Mouse (Mus musculus) forebrain, embryonic 11.5 days (tissue): Measurements from ENCODE around the gene Abcb6. TPM values are rescaled to one million over a fixed set of nuclear protein-coding genes. Genes with fewer than 3 reads are reported as not detected.

ENCODE experiments used
- ATAC-seq: fragments of 200-750 bp; cut with Nextera tagmentation; replicated peaks from 2 replicates; pipeline ENCODE4 v1.8.0; 2017; ENCODE audit warnings: moderate TSS enrichment; ENCODE audit not compliant: low FRiP score
- DNase-seq: peaks from one replicate; pipeline ENCODE4 v3.0.0-alpha.2; 2017; ENCODE audit warnings: low spot score
- H3K27ac ChIP-seq: fragments of 300-500 bp; sonication (generic); 2 replicates; pipeline ENCODE4 v1.5.1; 2014; ENCODE audit warnings: low read depth, low read length
- H3K27me3 ChIP-seq: fragments of 300-500 bp; sonication (generic); 2 replicates; pipeline ENCODE4 v1.6.1; 2014; ENCODE audit warnings: mild to moderate bottlenecking, low read length, mixed read lengths; ENCODE audit not compliant: control insufficient read depth, insufficient read depth
- H3K36me3 ChIP-seq: fragments of 300-500 bp; sonication (generic); 2 replicates; pipeline ENCODE4 v1.6.1; 2014; ENCODE audit warnings: mild to moderate bottlenecking, low read length, moderate library complexity, mixed read lengths; ENCODE audit not compliant: control insufficient read depth, insufficient read depth
- H3K4me1 ChIP-seq: fragments of 300-500 bp; sonication (generic); replicated peaks from 2 replicates; pipeline ENCODE4 v1.6.1; 2014; ENCODE audit warnings: low read length, mixed read lengths; ENCODE audit not compliant: control insufficient read depth, insufficient read depth
- H3K4me2 ChIP-seq: fragments of 300-500 bp; sonication (generic); 2 replicates; pipeline ENCODE4 v1.6.1; 2014; ENCODE audit warnings: low read depth, mild to moderate bottlenecking, low read length, moderate library complexity, mixed read lengths; ENCODE audit not compliant: severe bottlenecking
- H3K4me3 ChIP-seq: fragments of 300-500 bp; sonication (generic); 2 replicates; pipeline ENCODE4 v1.5.1; 2014; ENCODE audit warnings: low read depth, low read length
- H3K9ac ChIP-seq: fragments of 300-500 bp; sonication (generic); 2 replicates; pipeline ENCODE4 v1.6.1; 2014; ENCODE audit warnings: low read length
- H3K9me3 ChIP-seq: fragments of 300-500 bp; sonication (generic); 2 replicates; pipeline ENCODE4 v1.6.1; 2016; ENCODE audit warnings: low read length, mixed read lengths; ENCODE audit not compliant: control insufficient read depth
- WGBS: fragments of 180-500 bp; shearing (Covaris S2); extraction: QIAGEN DNeasy Blood & Tissue Kit; methylation state at CpG from one replicate; pipeline ENCODE4 v1.1.7; 2014; 5-methylcytosine and 5-hydroxymethylcytosine counted together
- polyA plus RNA-seq: library from polyadenylated mRNA; unstranded; fragments of >200 nt; fragmentation: Nextera tagmentation; extraction: Ambion mirVana; gene quantifications from 2 replicates; pipeline ENCODE4 v1.2.1, GENCODE M21; 2014

Gene Abcb6
- polyA plus RNA-seq, 1 experiment from 2014 or later, result 27.4 TPM

DNA sequence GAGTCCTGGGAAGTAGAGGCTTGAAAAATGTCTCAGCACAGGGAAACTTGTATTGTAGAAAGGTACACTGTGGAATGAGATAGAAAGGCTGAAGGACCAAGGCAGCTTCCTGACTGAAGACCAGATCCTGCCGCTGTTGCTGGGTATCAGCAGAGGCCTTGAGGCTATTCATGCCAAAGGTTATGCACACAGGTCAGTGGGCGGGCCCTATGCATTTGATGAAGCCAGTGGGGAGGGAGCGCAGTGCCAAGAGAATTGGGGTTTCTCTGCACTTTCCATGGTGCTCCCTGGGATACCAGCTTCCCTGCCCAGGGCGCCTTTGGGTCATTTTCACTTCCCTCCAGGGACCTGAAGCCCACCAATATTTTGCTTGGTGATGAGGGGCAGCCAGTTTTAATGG, 32.4 kb upstream of the Abcb6 start:
- H3K4me3 ChIP-seq, result no peak overlapping the region
- H3K27me3 ChIP-seq, result peaks cover 8% of the 10 kb centered on the region
- DNase-seq (no peak), ATAC-seq (no peak)
- no peak overlapping the region for H3K9ac ChIP-seq
- H3K9me3 ChIP-seq, result no peaks in the 10 kb centered on the region
- 90% methylated on average over 4 of the region's 4 CpGs for WGBS
- H3K4me1 ChIP-seq, result peaks cover 6% of the 10 kb centered on the region; the same call in 1 of the 2 replicates
- H3K27ac ChIP-seq, result no peak overlapping the region
- H3K36me3 ChIP-seq, result no peaks in the 10 kb centered on the region; the same call in 1 of the 2 replicates
- H3K4me2 ChIP-seq, result no peak overlapping the region

DNA sequence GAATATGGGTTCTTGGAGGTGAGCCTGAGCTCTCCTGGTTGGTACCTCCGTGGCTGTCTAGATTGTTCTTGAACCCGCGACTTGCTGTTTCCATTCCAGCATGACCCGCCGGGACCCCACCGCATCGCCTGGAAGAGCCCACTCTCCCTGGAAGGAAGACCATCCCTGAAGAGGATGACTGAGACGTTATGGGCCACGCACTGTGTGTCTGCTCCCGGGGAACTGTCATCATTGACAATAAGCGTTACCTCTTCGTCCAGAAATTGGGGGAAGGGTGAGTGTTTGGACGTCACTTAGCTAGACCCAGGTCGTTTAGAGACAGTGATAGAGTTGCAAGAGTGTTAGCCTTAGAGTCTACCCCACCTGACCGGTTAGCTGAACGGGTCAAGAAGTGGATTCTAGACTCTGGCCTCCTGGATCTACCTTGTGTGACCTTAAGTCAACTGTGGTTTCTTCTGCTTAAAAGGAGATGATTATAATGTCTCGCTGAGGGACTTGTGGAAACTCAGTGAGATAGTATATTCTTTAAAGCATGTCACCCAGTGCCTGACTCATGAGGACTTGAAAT, 31.0 kb upstream of the Abcb6 start:
- Histone ChIP-seq H3K9me3 (no peaks in the 10 kb centered on the region), H3K27ac (no peak overlapping the region), H3K4me3 (peak overlapping the region; percentile 95), H3K36me3 (no peaks in the 10 kb centered on the region; the same call in 1 of the 2 replicates), H3K27me3 (no peaks in the 10 kb centered on the region), H3K9ac (peak overlapping the region; percentile 89), H3K4me2 (peak overlapping the region; percentile 70), H3K4me1 (peaks cover 6% of the 10 kb centered on the region; the same call in 1 of the 2 replicates)
- DNase-seq (no peak), ATAC-seq (no peak)
- 14% methylated on average over 17 of the region's 17 CpGs for WGBS

DNA sequence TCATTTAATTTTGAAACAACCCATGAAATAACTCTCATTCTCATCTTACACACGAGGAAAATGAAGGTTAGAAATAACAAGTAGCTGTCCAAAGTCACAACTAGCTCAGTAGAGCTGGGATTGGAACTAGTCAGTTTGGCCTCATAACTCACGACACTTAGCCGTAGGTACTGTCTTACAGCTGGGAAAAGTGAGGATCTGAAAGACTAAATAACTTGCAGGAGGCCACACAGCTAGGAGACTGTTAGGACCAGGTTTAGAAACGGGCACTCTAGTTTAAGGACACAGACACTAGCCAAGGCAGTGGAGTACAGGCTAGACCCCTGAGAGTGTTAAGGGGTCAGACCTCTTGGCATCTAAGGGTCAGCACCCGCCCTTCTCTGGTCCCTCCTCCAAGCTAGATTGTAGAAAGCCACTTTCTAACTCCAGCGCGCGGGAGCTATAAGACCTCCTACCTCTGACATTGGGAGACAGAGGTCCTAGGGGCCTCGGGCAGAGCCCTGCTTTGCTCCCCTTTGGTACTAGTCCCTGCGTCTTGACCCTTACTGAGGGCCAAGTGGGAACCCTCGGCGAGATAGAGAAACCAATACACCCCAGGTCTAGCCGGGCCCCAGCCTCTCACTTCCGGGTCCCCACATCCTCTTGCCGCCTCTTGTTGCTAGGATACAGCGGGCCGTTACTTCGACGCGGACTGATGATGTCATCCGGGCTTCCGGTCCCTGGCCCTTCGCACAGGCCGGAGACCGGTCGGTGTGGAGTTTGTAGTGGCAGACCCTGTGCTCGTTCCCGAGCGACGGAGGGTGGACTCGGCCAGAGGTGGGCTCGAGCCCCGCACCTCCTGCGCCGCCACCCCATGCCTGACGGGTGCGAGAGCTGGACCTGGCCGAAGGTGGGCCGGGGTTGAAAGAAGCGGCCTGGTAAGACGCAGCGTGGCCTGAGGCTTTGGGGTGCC, 30.2 kb upstream of the Abcb6 start, which contains the start of the genes Glb1l and Stk16:
TSS of gene Glb1l (minus strand) at position 678 of the 952 bp plus-strand sequence.
TSS of gene Stk16 (plus strand) at position 703 of the 952 bp plus-strand sequence.
- Histone ChIP-seq H3K36me3 (no peaks in the 10 kb centered on the region; the same call in 1 of the 2 replicates), H3K27ac (no peak within 1 kb of the TSS), H3K4me3 (peak within 1 kb of the TSS; percentile 95), H3K4me2 (peak within 1 kb of the TSS; percentile 70), H3K4me1 (peaks cover 6% of the 10 kb centered on the region; the same call in 1 of the 2 replicates), H3K9me3 (no peaks in the 10 kb centered on the region), H3K9ac (peak within 1 kb of the TSS; percentile 89), H3K27me3 (no peaks in the 10 kb centered on the region)
- ATAC-seq (peak; percentile 95), DNase-seq (peak; percentile 97)
- 7% methylated on average over 42 of the region's 42 CpGs for WGBS

DNA sequence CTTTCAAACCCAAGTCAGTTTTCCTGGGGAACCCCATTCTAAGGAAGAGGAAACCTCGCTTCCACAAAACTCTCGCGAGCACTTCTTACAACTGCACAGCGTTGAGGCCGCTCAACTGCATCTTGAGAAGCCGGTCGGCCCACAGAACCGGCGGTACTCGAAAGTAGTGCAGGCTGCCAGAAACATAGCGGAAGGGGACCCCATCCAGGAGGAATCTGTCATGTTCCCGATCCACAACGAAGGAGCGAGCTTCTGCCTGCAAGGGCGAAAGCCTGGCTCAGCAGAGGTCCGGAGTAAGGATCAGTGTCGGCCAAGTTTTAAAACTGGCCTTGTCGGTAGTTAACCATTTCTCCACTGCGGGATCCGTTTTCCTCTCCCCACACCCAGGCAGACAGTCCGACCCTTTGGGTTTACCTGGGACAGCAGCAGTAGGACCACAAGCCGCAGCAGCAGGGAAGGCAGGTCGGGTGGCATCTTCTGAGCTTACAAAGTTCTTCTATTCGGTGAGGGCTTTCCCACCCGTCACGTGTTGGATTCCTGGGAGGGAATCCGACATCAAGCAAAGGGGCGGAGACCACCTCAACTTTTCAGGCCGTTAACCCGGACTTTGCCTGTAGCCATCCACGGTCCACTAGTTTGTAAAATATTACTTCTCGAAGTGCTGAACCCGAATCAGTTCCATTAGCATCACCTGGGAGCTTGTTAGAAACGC, 28.9 kb upstream of the Abcb6 start:
- peaks cover 6% of the 10 kb centered on the region; the same call in 1 of the 2 replicates for H3K4me1 ChIP-seq
- DNase-seq (no peak), ATAC-seq (no peak)
- H3K36me3 ChIP-seq, result no peaks in the 10 kb centered on the region; the same call in 1 of the 2 replicates
- no peak overlapping the region for H3K27ac ChIP-seq
- peak overlapping the region; percentile 61 for H3K9ac ChIP-seq
- 14% methylated on average over 34 of the region's 34 CpGs for WGBS
- peak overlapping the region; percentile 47 for H3K4me2 ChIP-seq
- H3K4me3 ChIP-seq, result peak overlapping the region; percentile 30
- H3K9me3 ChIP-seq, result no peaks in the 10 kb centered on the region
- no peaks in the 10 kb centered on the region for H3K27me3 ChIP-seq

DNA sequence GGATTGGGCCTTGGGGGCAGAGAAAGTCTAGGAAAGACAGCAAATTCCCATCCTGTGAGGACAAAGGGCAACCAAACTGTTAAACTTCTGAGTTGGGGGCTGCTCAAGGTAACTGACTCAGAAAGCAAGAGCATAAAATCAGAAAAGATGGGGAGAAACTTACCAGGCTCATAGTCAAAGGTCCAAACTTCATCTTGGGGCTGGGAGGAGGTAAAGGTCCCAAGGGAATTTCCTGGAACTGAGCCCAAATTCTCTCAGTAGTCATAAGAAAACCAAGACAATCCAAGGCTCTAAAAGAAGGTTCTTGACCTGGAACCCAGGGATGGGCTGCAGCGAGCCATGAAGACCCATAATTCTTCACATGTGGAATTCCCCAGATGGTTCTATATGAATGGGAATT, 21.0 kb upstream of the Abcb6 start:
- H3K36me3 ChIP-seq, result no peaks in the 10 kb centered on the region; the same call in 1 of the 2 replicates
- no peaks in the 10 kb centered on the region for H3K9me3 ChIP-seq
- H3K4me3 ChIP-seq, result no peak overlapping the region
- DNase-seq (no peak), ATAC-seq (no peak)
- H3K4me2 ChIP-seq, result no peak overlapping the region
- H3K4me1 ChIP-seq, result no peaks in the 10 kb centered on the region
- no peaks in the 10 kb centered on the region for H3K27me3 ChIP-seq
- H3K9ac ChIP-seq, result no peak overlapping the region
- WGBS, result 89% methylated on average over 1 of the region's 1 CpGs
- H3K27ac ChIP-seq, result no peak overlapping the region

DNA sequence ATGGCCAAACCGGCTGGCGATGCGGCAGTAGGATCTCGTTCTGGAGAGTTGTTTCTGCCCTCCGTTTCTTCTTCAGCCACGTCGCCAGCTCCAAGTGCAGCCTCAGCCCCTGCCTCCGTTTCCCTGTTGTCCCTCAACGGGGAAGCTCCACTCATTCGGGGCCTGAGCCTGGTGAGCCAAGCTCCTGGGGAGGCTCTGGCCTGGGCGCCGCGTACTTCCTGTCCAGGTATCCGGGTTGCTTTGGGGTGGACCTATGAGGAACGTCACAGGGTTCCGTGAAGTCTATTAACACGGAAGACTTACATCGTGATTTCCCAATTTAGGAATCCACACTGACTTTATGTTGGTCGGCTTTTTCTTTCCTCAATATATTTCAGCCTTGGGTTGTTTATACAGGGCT, 12.3 kb upstream of the Abcb6 start:
- under 1% methylated on average over 19 of the region's 19 CpGs for WGBS
- H3K4me3 ChIP-seq, result peak overlapping the region; percentile 75
- H3K9me3 ChIP-seq, result no peaks in the 10 kb centered on the region
- ATAC-seq (no peak), DNase-seq (no peak)
- H3K27ac ChIP-seq, result peak overlapping the region; percentile 68
- H3K4me1 ChIP-seq, result peaks cover 8% of the 10 kb centered on the region
- peak overlapping the region; percentile 99 for H3K4me2 ChIP-seq
- H3K27me3 ChIP-seq, result no peaks in the 10 kb centered on the region
- H3K9ac ChIP-seq, result peak overlapping the region; percentile 80
- H3K36me3 ChIP-seq, result no peaks in the 10 kb centered on the region; the same call in 1 of the 2 replicates

DNA sequence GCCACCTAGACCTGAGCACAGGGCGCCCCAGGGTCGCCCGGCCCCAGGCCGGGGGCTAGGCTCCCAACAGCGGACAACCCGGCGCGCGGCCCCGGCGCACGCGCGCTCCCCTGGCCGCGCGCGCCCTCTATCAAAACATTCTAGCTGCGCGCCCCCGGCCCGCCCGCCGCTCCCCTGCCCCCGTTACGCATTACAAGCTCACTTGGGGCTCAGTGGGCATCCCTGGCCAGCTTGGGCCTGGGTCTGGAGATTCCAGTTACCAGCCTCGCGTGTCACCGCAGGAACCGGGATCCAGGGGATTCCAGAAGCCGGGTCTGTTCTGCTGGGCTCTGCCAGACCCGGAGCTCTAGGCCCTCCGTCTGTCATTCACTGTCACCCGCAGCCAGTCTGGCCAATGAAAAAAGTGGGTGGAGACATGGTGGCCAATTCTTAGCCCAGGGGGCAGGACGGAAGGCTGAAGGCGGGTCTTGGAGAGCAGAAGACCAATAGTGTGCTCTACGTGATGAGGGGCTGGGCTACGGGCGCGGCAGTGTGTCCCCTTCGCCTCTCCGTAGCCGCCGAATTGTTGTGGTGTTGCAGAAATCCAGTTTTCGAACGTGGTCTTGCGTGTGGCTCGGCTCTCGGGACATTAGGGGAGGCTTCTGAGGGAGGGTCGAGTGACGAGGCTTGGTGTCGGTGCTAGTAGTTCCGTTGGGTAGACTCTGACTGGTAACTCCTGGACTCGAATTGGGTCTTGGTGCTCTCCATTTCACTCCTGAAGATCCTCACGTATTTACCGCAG, 11.6 kb upstream of the Abcb6 start, which contains the start of the genes Ankzf1 and Atg9a:
TSS of gene Ankzf1 (plus strand) at position 530 of the 781 bp plus-strand sequence.
TSS of gene Atg9a (minus strand) at position 575 of the 781 bp plus-strand sequence.
- Histone ChIP-seq H3K9ac (peak within 1 kb of the TSS; percentile 83), H3K4me3 (peak within 1 kb of the TSS; percentile 75), H3K27ac (peak within 1 kb of the TSS; percentile 68), H3K36me3 (no peaks in the 10 kb centered on the region; the same call in 1 of the 2 replicates), H3K4me1 (peaks cover 8% of the 10 kb centered on the region), H3K9me3 (no peaks in the 10 kb centered on the region), H3K27me3 (no peaks in the 10 kb centered on the region), H3K4me2 (peak within 1 kb of the TSS; percentile 99)
- ATAC-seq (peak; percentile 99), DNase-seq (peak; percentile 95)
- WGBS, result 2% methylated on average over 56 of the region's 56 CpGs
